Mouse (Mus musculus) bone marrow, adult 2 months (tissue): ENCODE measurements around the gene Wdtc1.

ENCODE experiments used
- CTCF ChIP-seq: fragments of 200-500 bp; IDR thresholded peaks from 2 replicates; pipeline ENCODE4 v1.5.1; 2011; ENCODE audit warnings: low read length, control low read depth; ENCODE audit not compliant: control insufficient read depth, insufficient read depth
- POLR2A ChIP-seq: fragments of 200-500 bp; IDR thresholded peaks from 2 replicates; pipeline ENCODE4 v1.6.1; 2011; ENCODE audit warnings: low read depth, mild to moderate bottlenecking, control low read depth, low read length, borderline replicate concordance; ENCODE audit not compliant: control insufficient read depth

DNA sequence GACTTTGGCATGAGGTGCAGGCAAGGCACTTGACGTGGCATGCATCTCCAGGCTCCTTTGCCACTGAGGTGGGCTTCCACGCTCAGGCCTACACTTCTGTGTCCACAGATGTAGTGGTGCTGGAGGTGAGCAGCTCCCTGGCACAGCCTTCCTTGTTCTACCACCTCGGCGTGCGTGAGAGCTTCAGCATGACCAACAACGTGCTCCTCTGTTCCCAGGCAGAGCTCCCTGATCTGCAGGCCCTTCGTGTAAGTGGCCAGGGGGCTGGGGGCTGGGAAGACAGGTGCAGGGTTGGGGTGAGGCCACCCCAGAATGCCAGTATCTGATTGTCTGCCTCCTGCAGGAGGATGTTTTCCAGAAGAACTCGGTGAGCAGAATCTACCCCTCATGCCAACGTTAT lies 110.6 kb downstream of the Wdtc1 start:
- TF ChIP-seq POLR2A (no peak), CTCF (no peak)
